Mouse (Mus musculus) T-helper 1 cell (primary cell): Measurements from ENCODE around the gene E030018B13Rik.

Experiments used
- in situ Hi-C: fragments of 300-600 bp; cut with MboI, MseI; formaldehyde crosslinking; loops from one replicate; pipeline ENCODE4 v1.15.1; 2025; ENCODE audit warnings: high pct_unique_total_duplicates

E030018B13Rik gene

GRCm38 (mm10) chr7:63937236-63938065, 20.8 kb downstream of the E030018B13Rik start:
- in situ Hi-C loops = no loop called here

GRCm38 (mm10) chr7:63938066-63938913, 21.6 kb downstream of the E030018B13Rik start:
- in situ Hi-C loops = no loop called here

GRCm38 (mm10) chr7:63938914-63939396, 22.3 kb downstream of the E030018B13Rik start, which contains the start of gene Klf13:
Gene Klf13 (minus strand): TSS chr7:63938915.
- in situ Hi-C loops = no loop called here

DNA sequence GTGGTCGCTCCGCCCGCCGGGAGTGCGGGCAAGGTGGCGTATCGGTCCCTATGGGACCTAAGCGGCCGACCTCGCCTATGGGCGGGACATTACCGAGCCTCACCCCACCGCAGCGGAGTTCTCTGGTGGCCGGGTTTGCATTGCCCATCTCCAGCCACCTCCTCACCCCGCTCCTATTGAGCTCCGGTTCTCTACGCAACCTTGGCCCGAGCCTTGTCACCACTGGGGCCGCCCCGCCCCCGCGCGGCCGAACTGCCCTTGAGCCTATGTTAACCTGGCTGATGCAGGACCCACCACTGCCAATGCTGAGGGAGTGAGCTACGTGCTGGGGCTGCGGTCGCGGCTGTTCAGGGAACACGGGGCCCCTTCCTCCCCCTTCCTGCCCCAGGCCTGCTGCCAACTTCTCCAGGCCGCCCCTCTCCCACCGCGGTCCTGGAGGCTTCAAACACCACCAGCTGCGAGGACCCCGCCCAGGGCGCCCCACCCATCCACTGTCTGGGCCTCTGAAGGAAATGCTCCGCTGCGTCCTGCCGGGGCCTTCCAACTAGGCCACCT, 22.8 kb downstream of the E030018B13Rik start:
- in situ Hi-C loops = no loop called here

- in situ Hi-C loops = loop anchor here (5.0 kb wide), 2 partner anchors 37 to 62 kb away; no protein-coding TSS in a partner anchor
These were observed 23.7 kb downstream of the E030018B13Rik start for GRCm38 (mm10) chr7:63940321-63940720.

DNA sequence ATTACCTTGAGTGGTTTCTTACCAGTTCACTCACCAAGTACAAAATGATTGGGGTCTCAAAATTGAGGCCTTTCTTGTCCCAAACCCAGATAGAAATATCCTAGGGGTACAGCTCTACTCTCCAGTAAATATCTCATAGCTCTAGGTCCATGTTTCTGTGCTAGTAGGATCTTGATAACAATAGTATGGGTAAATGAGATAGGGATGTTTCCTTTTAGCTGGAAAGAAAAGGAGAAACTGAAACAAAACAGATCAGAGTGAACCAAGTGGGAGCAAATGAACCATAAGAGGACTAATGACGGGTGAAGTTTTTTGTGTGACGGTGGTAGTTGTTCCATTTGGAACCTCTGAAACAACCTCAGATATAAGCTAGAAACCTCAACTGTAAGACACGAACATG, 24.4 kb downstream of the E030018B13Rik start:
- in situ Hi-C loops = loop anchor here (5.0 kb wide), 2 partner anchors 36 to 61 kb away; no protein-coding TSS in a partner anchor

- in situ Hi-C loops = loop anchor here (5.0 kb wide), 2 partner anchors 36 to 61 kb away; no protein-coding TSS in a partner anchor
These were observed 24.8 kb downstream of the E030018B13Rik start for GRCm38 (mm10) chr7:63941501-63941900.

DNA sequence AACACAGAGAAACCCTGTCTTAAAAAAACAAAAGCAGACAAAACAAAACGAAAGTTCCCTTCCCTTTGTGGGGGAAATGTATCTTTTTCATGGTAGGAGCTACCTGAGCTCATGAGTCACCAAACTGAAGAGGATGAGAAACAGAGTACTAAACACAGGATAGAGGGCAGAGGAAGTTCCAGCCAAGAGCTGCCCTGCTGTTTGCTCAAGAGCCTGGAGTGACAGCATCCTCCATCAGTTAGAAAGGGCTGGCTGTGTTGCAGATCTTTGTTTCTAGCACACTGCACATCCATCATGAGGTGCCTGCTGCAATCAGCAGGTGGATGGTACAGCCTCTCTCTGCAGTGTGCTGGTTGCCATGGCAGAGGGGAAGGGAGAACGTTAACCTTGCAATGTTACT, 27.3 kb downstream of the E030018B13Rik start:
- in situ Hi-C loops = loop anchor here (5.0 kb wide), 2 partner anchors 33 to 58 kb away; no protein-coding TSS in a partner anchor

DNA sequence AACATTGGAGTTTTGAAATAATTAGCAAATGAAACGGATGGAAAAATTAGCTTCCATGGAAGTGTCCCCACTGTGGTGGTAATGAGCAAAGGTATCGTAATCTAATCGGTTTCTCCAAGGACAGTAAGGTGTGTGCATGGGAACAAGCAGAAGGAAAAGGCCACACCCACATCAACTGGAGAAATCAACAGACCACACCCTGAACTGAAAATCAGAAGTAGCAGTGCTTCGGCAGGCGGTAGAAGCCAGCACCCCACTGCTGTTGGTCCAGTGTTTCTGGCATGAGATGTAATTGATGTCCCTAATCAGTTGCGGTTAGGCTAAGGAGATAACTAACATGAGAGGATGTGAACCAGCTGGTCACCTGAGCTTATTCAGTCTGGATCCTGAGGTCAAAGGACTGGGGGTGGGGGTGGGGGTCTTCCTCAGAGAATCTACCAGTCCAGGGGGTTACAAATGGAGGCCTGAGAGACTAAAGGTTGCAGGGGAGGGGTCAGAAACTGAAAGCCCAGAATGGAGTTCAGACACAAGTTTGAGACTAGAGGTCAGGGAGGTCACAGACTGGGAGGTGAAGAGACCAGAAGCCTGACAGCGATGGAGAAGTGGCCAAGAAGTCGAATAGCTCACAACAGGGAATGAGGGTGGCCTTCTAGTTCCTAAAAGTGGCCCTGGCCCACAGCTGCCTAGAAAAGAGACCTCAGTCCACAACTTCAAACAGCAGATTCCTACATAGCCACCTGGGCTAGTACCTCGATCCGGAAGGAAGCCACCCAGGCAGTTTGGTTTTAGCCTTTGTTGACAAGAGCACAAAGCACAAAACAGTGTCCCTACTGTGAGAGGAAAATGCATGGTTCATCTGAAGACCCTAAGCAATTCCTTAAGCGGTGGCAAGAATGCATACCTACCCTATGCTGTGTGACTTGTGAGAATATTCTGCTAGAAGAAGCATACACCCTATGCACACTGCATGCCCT, 31.1 kb downstream of the E030018B13Rik start:
- in situ Hi-C loops = no loop called here

DNA sequence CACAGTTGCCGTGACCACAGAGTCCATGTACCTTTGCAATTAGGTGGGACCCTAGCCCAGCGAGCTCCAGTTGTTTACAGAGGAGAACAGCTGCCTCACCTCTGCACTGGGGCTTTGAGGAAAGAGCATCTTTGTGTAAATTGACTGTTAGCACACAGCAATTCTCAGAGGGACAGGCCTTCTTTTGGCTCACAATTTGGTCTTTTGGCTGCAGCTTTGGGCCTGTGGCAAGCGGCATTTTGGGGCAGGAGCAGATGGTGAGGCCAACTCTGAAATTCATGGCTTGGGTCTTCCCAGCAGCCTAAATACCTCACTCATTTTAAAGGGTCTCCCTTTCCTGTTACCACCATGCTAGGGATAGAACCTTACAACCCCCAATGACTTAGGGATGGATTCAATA, 32.5 kb downstream of the E030018B13Rik start:
- in situ Hi-C loops = no loop called here

DNA sequence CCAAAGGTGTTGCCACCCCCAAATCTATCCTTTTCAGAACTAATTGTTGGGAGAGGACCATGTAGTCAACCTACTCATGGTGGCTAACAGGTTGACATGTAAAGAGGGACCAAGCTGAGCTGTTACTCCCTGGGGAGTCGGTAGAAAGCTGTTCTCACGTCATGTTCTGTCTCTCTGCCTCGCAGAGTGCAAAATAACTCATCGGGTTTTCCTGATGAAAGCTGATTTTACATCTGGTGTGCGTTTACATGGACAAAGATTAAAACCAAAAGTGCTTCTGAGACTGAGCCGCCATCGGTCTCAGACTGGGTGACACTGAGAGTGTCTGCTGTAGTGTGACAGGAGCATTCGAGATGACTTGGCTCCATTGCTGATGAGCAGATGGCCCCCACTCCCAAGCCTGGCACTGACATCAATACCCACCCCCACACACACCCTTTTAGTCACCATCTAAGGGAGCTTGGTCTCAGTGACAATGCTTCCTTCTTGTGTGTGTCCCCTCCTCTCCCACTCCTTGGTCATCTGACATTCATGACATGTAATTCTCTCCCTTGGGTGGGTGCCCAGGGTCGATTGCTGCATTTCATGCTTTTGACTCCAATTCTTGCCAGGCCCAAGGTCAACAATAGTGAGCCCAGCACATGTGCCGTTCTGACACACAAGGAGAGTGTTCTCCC, 34.4 kb downstream of the E030018B13Rik start:
- in situ Hi-C loops = loop anchor here (10.0 kb wide), 1 partner anchor 276 kb away; no protein-coding TSS in a partner anchor

DNA sequence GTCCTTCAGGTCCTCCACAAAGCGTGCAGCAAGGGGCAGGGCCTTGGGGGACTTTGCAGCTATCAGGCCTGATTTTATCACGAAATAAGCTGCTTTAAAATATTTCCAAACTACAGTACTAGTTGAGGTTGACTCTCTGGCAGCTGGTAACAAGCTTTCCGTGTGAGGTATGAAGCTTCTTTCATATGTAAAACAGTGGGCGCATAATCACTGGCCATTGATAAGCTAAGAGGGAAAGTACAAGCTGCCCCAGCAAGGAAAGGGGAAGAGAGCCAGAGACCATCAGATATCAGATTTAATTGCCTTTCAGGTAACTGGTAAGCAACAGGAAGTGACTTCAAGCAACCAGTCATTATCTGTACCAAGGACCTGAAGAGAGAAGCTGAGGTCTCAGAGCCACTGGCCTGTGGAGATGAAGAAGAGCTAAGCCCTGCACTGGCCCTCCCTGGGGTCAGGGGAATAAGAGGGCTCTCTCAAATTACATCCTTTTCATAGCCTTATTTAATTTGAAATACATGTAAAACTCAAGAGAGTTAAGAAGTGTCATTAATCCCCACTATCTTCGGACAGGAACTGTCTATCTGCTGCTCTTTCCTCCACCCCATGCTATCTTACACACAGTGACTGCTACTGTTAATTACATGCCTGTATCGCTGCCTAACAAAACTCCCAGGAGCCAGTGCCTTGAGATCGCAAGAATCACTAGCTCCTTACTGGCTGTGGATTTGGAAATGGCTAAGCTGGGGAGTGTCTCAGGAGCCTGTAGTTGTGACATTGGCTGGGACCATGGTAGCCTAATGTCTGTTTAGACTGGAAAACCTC, 35.6 kb downstream of the E030018B13Rik start:
- in situ Hi-C loops = loop anchor here (10.0 kb wide), 1 partner anchor 277 kb away; no protein-coding TSS in a partner anchor

GRCm38 (mm10) chr7:63955440-63955839, 38.8 kb downstream of the E030018B13Rik start:
- in situ Hi-C loops = loop anchor here (10.0 kb wide), 1 partner anchor 281 kb away; no protein-coding TSS in a partner anchor

GRCm38 (mm10) chr7:63956138-63956823, 39.6 kb downstream of the E030018B13Rik start:
- in situ Hi-C loops = loop anchor here (10.0 kb wide), 1 partner anchor 281 kb away; no protein-coding TSS in a partner anchor

GRCm38 (mm10) chr7:63956981-63957713, 40.5 kb downstream of the E030018B13Rik start:
- in situ Hi-C loops = loop anchor here (10.0 kb wide), 1 partner anchor 282 kb away; no protein-coding TSS in a partner anchor

DNA sequence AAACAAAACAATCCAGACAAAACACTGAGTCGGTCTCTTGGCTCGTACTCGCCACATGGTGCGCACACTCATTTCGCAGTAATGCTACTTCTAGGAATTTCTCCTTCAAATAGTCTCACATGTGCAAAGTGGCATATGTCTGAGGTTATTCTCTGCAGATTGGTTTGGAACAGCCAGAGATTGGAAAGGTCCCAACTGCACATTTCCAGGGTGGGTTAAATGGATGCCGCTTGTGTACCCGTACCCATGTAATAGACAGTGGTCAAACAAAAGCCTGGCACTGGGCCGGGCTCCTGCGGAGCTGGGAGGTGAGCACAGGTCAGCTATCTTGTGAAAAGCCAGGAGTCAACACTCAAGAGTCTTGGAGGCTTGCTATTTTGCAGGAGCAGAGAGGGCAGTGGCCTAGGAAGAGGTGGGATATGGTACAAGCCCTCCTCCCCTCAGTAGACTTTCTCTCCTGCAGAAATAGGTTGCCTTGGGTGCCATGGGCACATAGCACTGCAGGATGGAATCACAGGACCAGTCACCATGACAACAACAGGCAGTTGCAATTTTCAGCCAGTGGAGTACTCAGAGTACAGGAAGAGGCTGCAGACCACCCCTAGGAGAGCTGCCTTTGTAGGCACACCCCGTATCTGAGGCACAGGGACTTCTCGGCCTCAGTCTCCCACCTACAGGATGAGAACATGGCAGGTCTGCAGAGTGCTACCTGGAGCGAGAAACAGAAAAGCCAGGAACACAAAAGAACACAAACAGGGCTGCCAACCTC, 41.4 kb downstream of the E030018B13Rik start:
- in situ Hi-C loops = loop anchor here (10.0 kb wide), 1 partner anchor 283 kb away; no protein-coding TSS in a partner anchor
